Mouse (Mus musculus) megakaryocyte, adult 5-6 weeks (primary cell): ENCODE data around the gene G3bp2. TPM values are rescaled to one million over a fixed set of nuclear protein-coding genes. Genes with fewer than 3 reads are reported as not detected.
"Not testable (repeated sequence)": the region's sequence is repeated elsewhere in the genome, so short reads cannot be mapped to it uniquely, and the experiment has no call there.

Experiments
- ATAC-seq: 2 replicates; pipeline ENCODE4 v1.8.0; 2016; ENCODE audit warnings: mild to moderate bottlenecking, inconsistent platforms; ENCODE audit not compliant: poor library complexity, severe bottlenecking
- total RNA-seq, 2 experiments: library from RNA; stranded (forward) in 1 of 2; stranded (reverse) in 1 of 2; fragments of 153-499, 151-499 nt in 1 of 2; fragments of 221-1000, 200-1000 nt in 1 of 2; gene quantifications; 2 replicates each; pipeline versions ENCODE4 v1.2.3 to v1.2.4; 2015 to 2017

Gene G3bp2
- total RNA-seq (2015) = 79.8 and 83.1 TPM in 2 replicates
- 107 and 112 TPM in 2 replicates for total RNA-seq (2017)

- peak; percentile 90 for ATAC-seq
These were observed at the start of gene G3bp2 for GRCm38 (mm10) chr5:92083417-92084038. Gene G3bp2, minus strand, starts transcription at chr5:92083719.

GRCm38 (mm10) chr5:92133006-92133405 lies 49.5 kb upstream of the G3bp2 start:
- ATAC-seq = not testable (repeated sequence)

GRCm38 (mm10) chr5:92132127-92132526 lies 48.6 kb upstream of the G3bp2 start:
- no peak for ATAC-seq

- no peak for ATAC-seq
These were observed 46.6 kb upstream of the G3bp2 start for GRCm38 (mm10) chr5:92130040-92130682.

GRCm38 (mm10) chr5:92129321-92129768 lies 45.8 kb upstream of the G3bp2 start:
- no peak for ATAC-seq

- ATAC-seq = peak; percentile 91
These were observed 45.1 kb upstream of the G3bp2 start for GRCm38 (mm10) chr5:92128570-92128969.

GRCm38 (mm10) chr5:92127751-92128150 lies 44.2 kb upstream of the G3bp2 start:
- ATAC-seq = no peak

- ATAC-seq = peak; percentile 70
These were observed 43.7 kb upstream of the G3bp2 start for GRCm38 (mm10) chr5:92127141-92127625.

- ATAC-seq = no peak
These were observed 41.9 kb upstream of the G3bp2 start for GRCm38 (mm10) chr5:92125446-92125845.

- ATAC-seq = no peak
These were observed 38.1 kb upstream of the G3bp2 start for GRCm38 (mm10) chr5:92121636-92122035.

- peak; percentile 99 for ATAC-seq
These were observed 34.4 kb upstream of the G3bp2 start for GRCm38 (mm10) chr5:92117823-92118403.

GRCm38 (mm10) chr5:92114939-92115338 lies 31.4 kb upstream of the G3bp2 start:
- ATAC-seq = no peak

- ATAC-seq = no peak
These were observed 30.7 kb upstream of the G3bp2 start for GRCm38 (mm10) chr5:92114223-92114622.

- ATAC-seq = no peak
These were observed 30.0 kb upstream of the G3bp2 start for GRCm38 (mm10) chr5:92113484-92113883.

GRCm38 (mm10) chr5:92112585-92112984 lies 29.1 kb upstream of the G3bp2 start:
- no peak for ATAC-seq

- ATAC-seq = no peak
These were observed 28.7 kb upstream of the G3bp2 start for GRCm38 (mm10) chr5:92112175-92112574.

- ATAC-seq = no peak
These were observed 27.4 kb upstream of the G3bp2 start for GRCm38 (mm10) chr5:92110818-92111355.

- peak; percentile 67 for ATAC-seq
These were observed 23.8 kb upstream of the G3bp2 start for GRCm38 (mm10) chr5:92107282-92107681.

- ATAC-seq = peak; percentile 92
These were observed 23.0 kb upstream of the G3bp2 start for GRCm38 (mm10) chr5:92106327-92107125.

- no peak for ATAC-seq
These were observed 20.4 kb upstream of the G3bp2 start for GRCm38 (mm10) chr5:92103816-92104415.
